Mouse (Mus musculus) forebrain, embryonic 10.5 days (tissue): ENCODE data around the gene Btnl6. TPM values are rescaled to one million over a fixed set of nuclear protein-coding genes. Genes with fewer than 3 reads are reported as not detected.

Source experiments
- DNase-seq: peaks from one replicate; pipeline ENCODE4 v3.0.0-alpha.2; 2017; ENCODE audit warnings: low spot score; ENCODE audit errors: extremely low spot score
- H3K27ac ChIP-seq: fragments of 300-500 bp; sonication (generic); 2 replicates; pipeline ENCODE4 v1.5.1; 2016; ENCODE audit warnings: mild to moderate bottlenecking
- H3K27me3 ChIP-seq: fragments of 300-500 bp; sonication (generic); 2 replicates; pipeline ENCODE4 v1.6.1; 2016; ENCODE audit warnings: mild to moderate bottlenecking; ENCODE audit not compliant: poor library complexity, severe bottlenecking
- H3K36me3 ChIP-seq: fragments of 300-500 bp; sonication (generic); replicated peaks from 2 replicates; pipeline ENCODE4 v1.6.1; 2016; ENCODE audit warnings: mild to moderate bottlenecking, moderate library complexity
- H3K4me1 ChIP-seq: fragments of 300-500 bp; sonication (generic); 2 replicates; pipeline ENCODE4 v1.6.1; 2016
- H3K4me3 ChIP-seq: fragments of 300-500 bp; sonication (generic); 2 replicates; pipeline ENCODE4 v1.5.1; 2016; ENCODE audit warnings: mild to moderate bottlenecking, moderate library complexity
- H3K9me3 ChIP-seq: fragments of 300-500 bp; sonication (generic); 2 replicates; pipeline ENCODE4 v1.6.1; 2016; ENCODE audit warnings: mild to moderate bottlenecking, moderate library complexity
- WGBS: fragments of 180-500 bp; shearing (Covaris S2); methylation state at CpG from one replicate; pipeline ENCODE4 v1.1.7; 2016; 5-methylcytosine and 5-hydroxymethylcytosine counted together
- polyA plus RNA-seq: library from polyadenylated mRNA; unstranded; fragments of >200 nt; fragmentation: Nextera tagmentation; extraction: Ambion mirVana; gene quantifications from 2 replicates; pipeline ENCODE4 v1.2.1, GENCODE M21; 2016

The Btnl6 gene
- polyA plus RNA-seq, result not detected in 2 replicates

DNA sequence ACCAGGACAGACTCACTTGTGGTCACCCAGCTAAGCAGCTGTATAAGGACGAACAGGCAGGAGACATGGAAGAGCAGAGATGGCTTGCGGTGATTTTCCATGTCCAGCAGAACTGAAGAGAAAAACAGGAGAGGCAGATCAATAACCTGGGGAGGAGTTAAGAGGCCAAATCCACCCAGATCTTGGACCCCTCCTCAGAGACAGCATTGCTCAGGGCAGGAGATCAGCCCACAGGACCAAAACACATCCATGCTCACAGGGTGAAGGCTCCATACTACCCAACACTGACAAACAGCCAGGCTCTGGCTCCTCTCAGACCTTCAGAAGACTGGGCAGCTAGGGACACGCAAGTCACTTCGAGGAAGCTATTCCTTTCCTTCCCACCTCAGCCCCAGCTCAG is at the start of gene Btnl6:
Btnl6 (minus strand) TSS at position 101 of the 400 bp plus-strand sequence.
- no peaks in the 10 kb centered on the region for H3K27me3 ChIP-seq
- H3K9me3 ChIP-seq, result no peaks in the 10 kb centered on the region
- H3K4me1 ChIP-seq, result no peaks in the 10 kb centered on the region
- H3K36me3 ChIP-seq, result no peaks in the 10 kb centered on the region
- no peak for DNase-seq
- no peak within 1 kb of the TSS for H3K4me3 ChIP-seq
- H3K27ac ChIP-seq, result no peak within 1 kb of the TSS
- 87% methylated on average over 4 of the region's 4 CpGs for WGBS

DNA sequence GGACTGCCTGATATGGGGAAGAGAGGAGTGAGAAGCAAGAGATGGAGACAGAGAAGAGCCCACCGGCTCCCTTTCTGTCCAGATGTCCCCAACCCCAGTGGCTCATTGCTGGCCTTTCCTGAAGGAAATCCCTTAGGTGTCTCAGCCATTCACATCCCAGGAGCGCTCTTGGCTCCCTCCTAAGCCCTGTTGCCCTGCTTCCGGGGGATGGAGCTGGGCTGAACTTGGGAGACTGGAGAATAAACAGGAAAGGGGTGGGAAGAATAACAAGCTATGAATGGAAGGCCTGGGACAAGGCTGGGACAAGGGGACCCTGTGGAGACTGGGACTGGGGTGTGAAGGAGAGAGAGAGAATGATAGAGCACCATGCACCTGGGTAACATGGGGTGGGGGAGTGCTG is 47.6 kb upstream of the Btnl6 start:
- peak overlapping the region; percentile 5; the same call in 1 of the 2 replicates for H3K4me3 ChIP-seq
- no peak for DNase-seq
- 0 out of 2 replicates have a peak, but pooled peaks cover 3% of the 10 kb centered on the region for H3K9me3 ChIP-seq
- 50% methylated on average over 3 of the region's 3 CpGs for WGBS
- peaks cover 27% of the 10 kb centered on the region for H3K4me1 ChIP-seq
- H3K36me3 ChIP-seq, result no peaks in the 10 kb centered on the region
- H3K27me3 ChIP-seq, result peaks cover 10% of the 10 kb centered on the region; the same call in 1 of the 2 replicates
- peak overlapping the region; percentile 68 for H3K27ac ChIP-seq

DNA sequence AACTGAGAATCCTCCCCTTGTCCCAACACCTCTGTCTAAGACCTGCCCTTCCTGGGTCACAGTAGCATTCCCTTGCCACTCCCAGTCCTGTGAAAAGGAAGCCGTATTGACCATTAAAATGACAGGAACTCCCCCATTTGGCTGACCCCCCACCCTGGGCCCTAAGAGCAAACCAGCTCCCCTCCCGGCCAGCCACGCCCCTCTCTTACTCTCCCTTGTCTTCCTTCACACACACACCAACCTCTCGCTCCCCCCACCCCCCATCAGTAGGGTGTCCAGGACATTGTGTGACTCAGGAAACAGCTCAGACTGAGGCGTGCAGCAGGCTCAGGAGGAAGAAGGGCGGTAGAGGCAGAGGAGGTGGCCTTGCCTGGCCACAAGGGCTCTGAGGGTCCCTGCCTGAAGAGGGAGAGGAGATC is 46.9 kb upstream of the Btnl6 start, which contains the start of gene Notch4:
Notch4 (plus strand) TSS at position 266 of the 419 bp plus-strand sequence.
- 19% methylated on average over 6 of the region's 6 CpGs for WGBS
- H3K27ac ChIP-seq, result peak within 1 kb of the TSS; percentile 68

GRCm38 (mm10) chr17:34563354-34563753 is 46.2 kb upstream of the Btnl6 start:
- 83% methylated on average over 11 of the region's 11 CpGs for WGBS
- H3K4me3 ChIP-seq, result no peak overlapping the region
- H3K4me1 ChIP-seq, result peaks cover 27% of the 10 kb centered on the region
- peaks cover 10% of the 10 kb centered on the region; the same call in 1 of the 2 replicates for H3K27me3 ChIP-seq
- DNase-seq, result no peak
- 0 out of 2 replicates have a peak, but pooled peaks cover 3% of the 10 kb centered on the region for H3K9me3 ChIP-seq
- H3K36me3 ChIP-seq, result no peaks in the 10 kb centered on the region
- no peak overlapping the region for H3K27ac ChIP-seq

More for the DNA sequence above, 46.9 kb upstream of the Btnl6 start, which contains the start of gene Notch4:
- Histone ChIP-seq H3K27me3 (peaks cover 10% of the 10 kb centered on the region; the same call in 1 of the 2 replicates), H3K36me3 (no peaks in the 10 kb centered on the region), H3K4me3 (peak within 1 kb of the TSS; percentile 24), H3K4me1 (peaks cover 27% of the 10 kb centered on the region), H3K9me3 (0 out of 2 replicates have a peak, but pooled peaks cover 3% of the 10 kb centered on the region)
- no peak for DNase-seq

- no peak for DNase-seq
- Histone ChIP-seq H3K4me1 (peaks cover 27% of the 10 kb centered on the region), H3K27me3 (peaks cover 10% of the 10 kb centered on the region; the same call in 1 of the 2 replicates), H3K36me3 (no peaks in the 10 kb centered on the region), H3K9me3 (0 out of 2 replicates have a peak, but pooled peaks cover 3% of the 10 kb centered on the region), H3K27ac (no peak overlapping the region), H3K4me3 (no peak overlapping the region)
- 72% methylated on average over 3 of the region's 3 CpGs for WGBS
Observed at GRCm38 (mm10) chr17:34562595-34562994, 45.4 kb upstream of the Btnl6 start.

DNA sequence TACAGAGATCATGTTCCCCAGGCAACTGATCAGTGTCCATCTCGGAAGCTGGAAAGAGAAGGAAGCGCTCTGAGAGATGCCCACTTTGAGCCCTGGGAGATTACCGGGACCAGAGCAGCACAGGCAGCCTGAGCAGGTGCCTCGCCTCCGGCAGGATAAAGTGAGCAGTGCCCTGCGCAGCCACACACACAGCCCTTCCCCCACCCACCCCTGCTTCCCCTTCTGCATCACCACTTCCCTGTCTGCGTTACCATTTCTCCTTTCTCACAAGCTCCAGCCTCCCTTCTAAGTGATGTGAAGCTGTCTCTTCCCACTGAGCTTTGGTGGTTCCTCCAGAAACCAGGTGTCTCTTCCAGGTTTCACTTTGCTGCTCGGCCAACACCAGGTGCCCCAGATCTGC is 44.0 kb upstream of the Btnl6 start:
- H3K9me3 ChIP-seq, result 0 out of 2 replicates have a peak, but pooled peaks cover 3% of the 10 kb centered on the region
- 40% methylated on average over 8 of the region's 8 CpGs for WGBS
- no peaks in the 10 kb centered on the region for H3K36me3 ChIP-seq
- peaks cover 7% of the 10 kb centered on the region; the same call in 1 of the 2 replicates for H3K27me3 ChIP-seq
- H3K4me3 ChIP-seq, result no peak overlapping the region; the same call in 1 of the 2 replicates
- no peak for DNase-seq
- peak overlapping the region; percentile 20; the same call in 1 of the 2 replicates for H3K27ac ChIP-seq
- H3K4me1 ChIP-seq, result peaks cover 27% of the 10 kb centered on the region

- 88% methylated on average over 6 of the region's 6 CpGs for WGBS
- peaks cover 7% of the 10 kb centered on the region; the same call in 1 of the 2 replicates for H3K27me3 ChIP-seq
- peaks cover 27% of the 10 kb centered on the region for H3K4me1 ChIP-seq
- no peaks in the 10 kb centered on the region for H3K9me3 ChIP-seq
- no peak overlapping the region for H3K4me3 ChIP-seq
- no peak for DNase-seq
- no peaks in the 10 kb centered on the region for H3K36me3 ChIP-seq
- no peak overlapping the region for H3K27ac ChIP-seq
Observed at GRCm38 (mm10) chr17:34560438-34560837, 43.3 kb upstream of the Btnl6 start.

DNA sequence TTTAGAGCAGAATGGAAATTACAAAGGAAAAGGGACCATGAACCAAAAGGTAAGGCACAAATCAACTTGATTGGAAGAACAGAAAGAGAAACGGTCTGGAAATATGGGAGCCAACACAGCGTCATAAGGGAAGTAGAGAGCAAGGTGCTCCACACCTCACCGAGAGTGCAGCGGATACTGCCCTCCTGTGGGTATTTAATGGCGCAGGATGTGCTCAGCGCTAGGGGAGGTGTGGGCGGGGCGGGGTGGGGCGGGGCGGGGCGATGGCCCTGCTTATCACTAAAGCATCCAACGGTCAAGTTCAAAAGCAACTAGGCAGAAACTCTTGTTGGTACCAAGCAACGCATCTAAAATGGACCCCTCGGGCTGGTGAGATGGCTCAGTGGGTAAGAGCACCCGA is 42.7 kb upstream of the Btnl6 start:
- WGBS, result 28% methylated on average over 15 of the region's 15 CpGs
- Histone ChIP-seq H3K36me3 (no peaks in the 10 kb centered on the region), H3K4me1 (peaks cover 22% of the 10 kb centered on the region), H3K4me3 (no peak overlapping the region), H3K27ac (no peak overlapping the region), H3K9me3 (no peaks in the 10 kb centered on the region), H3K27me3 (peaks cover 4% of the 10 kb centered on the region; the same call in 1 of the 2 replicates)
- no peak for DNase-seq

- WGBS, result 90% methylated on average over 7 of the region's 7 CpGs
- Histone ChIP-seq H3K9me3 (no peaks in the 10 kb centered on the region), H3K36me3 (no peaks in the 10 kb centered on the region), H3K4me3 (no peak overlapping the region), H3K27ac (no peak overlapping the region), H3K4me1 (peaks cover 14% of the 10 kb centered on the region), H3K27me3 (peaks cover 3% of the 10 kb centered on the region; the same call in 1 of the 2 replicates)
- no peak for DNase-seq
Observed at GRCm38 (mm10) chr17:34559116-34559515, 42.0 kb upstream of the Btnl6 start.

GRCm38 (mm10) chr17:34557411-34557810 is 40.3 kb upstream of the Btnl6 start:
- Histone ChIP-seq H3K27me3 (no peaks in the 10 kb centered on the region; the same call in 1 of the 2 replicates), H3K27ac (no peak overlapping the region), H3K4me3 (no peak overlapping the region), H3K4me1 (peaks cover 7% of the 10 kb centered on the region), H3K36me3 (no peaks in the 10 kb centered on the region), H3K9me3 (no peaks in the 10 kb centered on the region)
- 85% methylated on average over 11 of the region's 11 CpGs for WGBS
- DNase-seq, result no peak

DNA sequence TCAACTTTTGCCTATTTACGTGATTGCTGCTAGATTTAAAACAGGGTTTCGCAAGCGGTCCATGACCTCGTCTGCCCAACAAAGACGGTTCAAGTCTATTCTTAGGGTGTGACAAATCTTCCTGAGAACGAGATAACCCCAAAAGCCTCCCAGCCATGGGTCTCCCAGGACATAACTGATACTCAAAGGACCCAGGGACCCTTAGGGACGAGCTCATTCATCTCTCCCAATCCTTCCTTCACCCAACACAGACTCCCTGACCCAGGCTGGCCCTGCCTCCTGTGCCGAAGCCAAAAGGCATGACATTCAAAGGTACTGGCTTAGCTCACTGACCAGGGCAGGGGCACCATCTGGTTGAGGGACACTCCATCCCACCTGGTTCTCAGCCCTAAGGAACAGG is 39.3 kb upstream of the Btnl6 start:
- DNase-seq, result no peak
- Histone ChIP-seq H3K36me3 (no peaks in the 10 kb centered on the region), H3K27me3 (no peaks in the 10 kb centered on the region; the same call in 1 of the 2 replicates), H3K9me3 (no peaks in the 10 kb centered on the region), H3K4me3 (no peak overlapping the region), H3K27ac (no peak overlapping the region), H3K4me1 (peaks cover 6% of the 10 kb centered on the region)
- 88% methylated on average over 8 of the region's 8 CpGs for WGBS

DNA sequence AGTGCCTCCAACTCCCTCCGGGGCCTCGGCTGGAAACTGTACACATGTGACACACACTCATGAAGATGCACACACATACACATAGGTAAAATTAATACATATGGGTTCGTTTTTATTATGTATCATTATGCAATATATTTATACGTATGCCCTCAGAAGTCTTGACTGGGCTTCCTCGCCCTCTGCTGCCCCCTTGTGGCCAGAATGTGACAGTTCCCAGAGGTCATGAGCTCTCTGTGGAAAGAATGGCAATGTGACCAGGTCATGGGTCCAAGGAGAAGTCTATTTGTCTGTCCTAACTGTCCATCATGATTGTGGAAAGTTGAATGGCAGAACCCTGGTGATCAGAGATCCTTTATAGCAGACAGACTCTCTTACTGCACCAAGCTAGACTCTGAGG is 38.3 kb upstream of the Btnl6 start:
- 28% methylated on average over 5 of the region's 5 CpGs for WGBS
- Histone ChIP-seq H3K4me1 (no peaks in the 10 kb centered on the region), H3K9me3 (no peaks in the 10 kb centered on the region), H3K27me3 (no peaks in the 10 kb centered on the region), H3K36me3 (no peaks in the 10 kb centered on the region), H3K27ac (no peak overlapping the region), H3K4me3 (no peak overlapping the region)
- peak; percentile 64 for DNase-seq

DNA sequence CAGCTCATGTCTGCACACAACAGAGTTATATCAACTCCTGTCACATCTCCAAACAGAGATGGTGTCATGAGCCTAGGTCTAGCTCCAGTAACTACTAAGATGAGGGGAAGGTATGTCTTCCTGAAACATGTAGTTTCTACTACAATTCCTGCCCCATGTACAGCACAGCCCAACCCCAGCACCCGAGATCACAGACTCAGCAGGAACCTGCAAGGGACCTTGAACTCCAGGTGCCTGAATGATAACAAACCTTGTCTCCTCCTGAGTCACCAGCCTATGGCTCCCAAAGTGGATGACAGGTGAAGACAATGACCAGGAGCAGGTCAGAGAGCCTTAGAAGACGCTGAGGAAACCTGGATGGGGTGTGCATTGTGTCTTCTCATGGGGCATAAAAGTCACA is 32.7 kb upstream of the Btnl6 start:
- H3K27ac ChIP-seq, result no peak overlapping the region
- WGBS, result 79% methylated on average over 2 of the region's 2 CpGs
- DNase-seq, result no peak
- H3K9me3 ChIP-seq, result no peaks in the 10 kb centered on the region
- H3K27me3 ChIP-seq, result no peaks in the 10 kb centered on the region
- no peaks in the 10 kb centered on the region for H3K36me3 ChIP-seq
- no peak overlapping the region for H3K4me3 ChIP-seq
- no peaks in the 10 kb centered on the region for H3K4me1 ChIP-seq
